Mouse (Mus musculus) right cerebral cortex, adult 2 months (tissue): ENCODE measurements around the gene Lypla2.

Experiments used
- DNase-seq, 2 experiments: peaks; one replicate each; pipeline ENCODE4 v3.0.0; 2021 to 2022; ENCODE audit warnings: low spot score in 2 of 2

The Lypla2 gene

DNA sequence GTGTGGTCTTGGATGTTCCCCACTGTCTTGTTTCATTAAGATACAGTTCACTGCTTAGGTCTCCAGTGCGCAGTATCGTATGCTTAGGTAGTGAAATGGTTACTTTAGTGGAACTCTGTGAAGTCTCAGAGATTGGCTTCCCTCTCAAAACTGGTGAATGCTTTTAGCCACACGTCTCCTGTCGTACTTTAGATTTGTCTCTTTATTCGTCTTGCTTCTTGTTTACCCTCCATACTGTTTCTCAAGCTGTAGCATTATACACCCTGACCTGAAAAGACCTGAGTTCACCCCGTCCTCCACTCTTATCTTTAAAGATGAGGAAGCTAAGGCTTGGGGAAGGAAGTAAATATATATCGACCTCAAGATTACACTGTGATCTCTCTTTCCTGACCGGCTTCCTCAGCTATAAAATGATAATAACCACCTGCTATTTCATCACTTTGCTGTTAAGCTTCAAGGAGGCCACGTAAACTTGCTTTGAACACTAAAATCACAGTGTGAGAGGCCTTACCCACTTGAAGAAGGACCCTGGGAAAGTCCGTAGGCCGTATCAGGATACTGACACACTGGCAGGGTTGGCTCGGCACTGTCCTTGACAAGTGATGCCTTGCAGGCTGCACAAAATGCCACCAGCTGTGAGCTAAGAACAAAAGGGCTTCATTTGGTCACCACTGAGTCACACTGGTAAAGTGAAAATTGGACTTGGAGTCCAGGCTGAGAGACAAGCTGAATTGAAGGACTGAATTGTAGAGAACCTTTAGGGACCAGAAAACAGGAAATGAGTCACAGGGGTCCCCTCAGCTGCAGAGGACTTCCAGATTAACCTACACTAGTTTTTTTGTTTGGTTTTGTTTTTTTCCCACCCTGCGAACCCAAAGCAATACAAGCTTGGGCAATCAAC is 735 bp upstream of the Lypla2 start:
- DNase-seq: no peak

DNA sequence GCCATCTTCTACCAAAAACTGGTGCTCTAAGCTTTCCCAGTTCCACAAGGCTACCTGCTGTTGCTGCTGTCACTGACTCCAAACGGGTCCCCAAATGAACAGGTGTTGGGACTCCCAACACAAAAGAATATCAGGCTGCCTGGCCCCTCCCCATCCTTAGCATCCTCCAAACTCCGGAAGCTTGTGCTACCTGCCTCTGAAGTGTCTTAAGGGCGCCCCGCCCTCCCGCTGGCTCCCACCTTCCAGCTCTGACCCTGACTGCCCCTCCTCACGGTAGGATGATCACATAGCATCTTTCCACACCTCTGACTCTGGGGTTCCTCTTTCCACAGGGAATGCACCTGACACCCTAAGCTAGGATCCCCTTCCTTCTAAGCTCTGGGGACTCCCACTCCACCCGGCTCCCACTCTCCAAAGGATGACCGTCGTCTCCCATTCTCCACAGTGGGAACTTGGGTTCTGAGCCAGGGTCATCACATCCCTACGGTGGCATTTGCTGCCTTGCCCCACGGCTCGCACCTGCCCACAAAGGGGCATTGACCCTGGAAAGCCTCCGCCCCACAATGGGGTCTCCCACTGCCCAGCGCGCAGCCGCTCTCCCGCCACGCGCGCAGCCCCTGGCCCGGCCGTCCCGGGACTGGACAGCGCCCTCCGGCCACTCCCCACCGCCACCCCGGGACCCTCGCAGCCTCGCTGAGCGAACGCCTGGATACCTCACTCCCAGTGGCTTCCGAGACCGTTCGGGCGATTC is 446 bp downstream of the Lypla2 start:
- no peak for DNase-seq

DNA sequence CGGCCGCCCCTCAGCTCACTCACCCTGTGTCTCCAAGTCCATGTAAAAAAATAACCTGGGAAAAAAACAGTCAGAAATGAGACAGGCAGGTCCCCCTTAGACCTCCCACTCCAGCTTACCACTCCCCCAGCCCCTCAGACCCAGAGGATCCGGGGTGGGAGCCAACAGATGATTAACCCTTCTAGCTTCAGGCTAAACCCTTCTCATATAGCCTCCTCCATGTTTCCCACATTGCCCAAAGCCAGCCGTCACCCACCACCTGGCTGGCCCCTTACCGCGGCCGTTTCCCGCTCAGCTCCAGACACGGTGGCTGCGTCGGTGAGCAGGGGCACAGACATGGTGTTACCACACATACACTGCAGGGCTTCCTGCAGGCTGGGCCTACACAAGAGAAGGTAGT is 1.8 kb downstream of the Lypla2 start:
- DNase-seq: no peak

DNA sequence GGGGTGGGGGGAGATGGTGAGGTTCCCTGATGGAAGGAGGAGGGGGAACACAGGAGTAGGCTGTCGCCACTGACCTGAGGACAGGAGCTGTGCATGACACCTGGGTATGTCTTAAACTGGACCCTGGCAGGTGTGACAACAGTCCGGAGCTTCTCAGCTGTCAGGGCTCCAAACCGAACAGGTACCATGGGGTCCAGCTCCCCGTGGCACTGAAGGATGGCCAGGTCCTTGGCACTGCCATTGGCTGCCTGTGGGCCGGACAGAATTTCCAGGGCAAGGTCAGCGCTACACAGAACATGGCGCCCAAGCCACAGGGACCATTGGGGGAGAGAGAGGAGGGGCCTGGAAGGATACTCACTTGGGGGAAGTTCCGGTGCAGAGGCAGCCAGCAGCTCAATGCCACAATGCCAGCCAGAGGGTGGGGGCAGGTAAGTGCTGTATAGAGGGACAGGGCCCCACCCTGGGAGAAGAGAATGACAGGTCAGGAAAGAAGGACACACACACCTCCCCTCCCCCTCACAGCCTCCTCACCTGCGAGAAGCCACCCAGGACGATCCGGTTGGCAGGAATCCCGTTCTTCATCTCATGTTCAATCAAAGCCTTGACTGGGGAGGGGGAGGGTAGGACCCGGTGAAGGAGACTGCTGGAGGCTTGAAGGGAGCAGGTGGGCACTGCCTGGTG is 3.2 kb downstream of the Lypla2 start:
- no peak for DNase-seq

DNA sequence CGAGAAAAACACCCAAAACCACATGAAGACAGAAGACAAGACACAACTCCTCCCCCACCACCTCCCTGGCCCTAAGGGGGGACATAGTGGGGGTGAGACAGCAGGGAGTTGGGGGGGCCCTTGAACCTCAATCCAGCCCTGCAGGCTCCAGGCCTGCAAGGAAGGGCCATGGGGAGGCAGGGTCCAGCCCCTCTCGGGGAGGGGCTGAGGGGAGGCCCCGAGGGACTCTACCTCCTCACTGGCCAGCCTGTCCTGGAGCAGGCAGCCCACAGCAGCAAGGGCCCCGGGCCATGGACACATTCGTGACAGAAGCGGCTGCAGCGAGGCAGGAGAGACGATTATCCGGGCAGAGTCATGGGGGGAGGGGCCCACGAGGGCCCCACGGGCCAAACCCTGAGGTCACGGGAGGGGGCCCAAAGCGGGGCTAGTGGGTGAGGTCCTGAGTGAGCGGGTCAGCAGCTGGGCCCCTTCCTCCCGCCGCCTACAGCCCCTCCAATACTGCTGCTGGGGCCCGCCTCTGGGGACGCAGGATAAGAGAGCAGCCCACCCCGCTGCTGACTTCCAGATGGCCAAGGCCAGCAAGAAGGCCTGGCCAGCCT is 4.1 kb downstream of the Lypla2 start:
- DNase-seq: no peak

DNA sequence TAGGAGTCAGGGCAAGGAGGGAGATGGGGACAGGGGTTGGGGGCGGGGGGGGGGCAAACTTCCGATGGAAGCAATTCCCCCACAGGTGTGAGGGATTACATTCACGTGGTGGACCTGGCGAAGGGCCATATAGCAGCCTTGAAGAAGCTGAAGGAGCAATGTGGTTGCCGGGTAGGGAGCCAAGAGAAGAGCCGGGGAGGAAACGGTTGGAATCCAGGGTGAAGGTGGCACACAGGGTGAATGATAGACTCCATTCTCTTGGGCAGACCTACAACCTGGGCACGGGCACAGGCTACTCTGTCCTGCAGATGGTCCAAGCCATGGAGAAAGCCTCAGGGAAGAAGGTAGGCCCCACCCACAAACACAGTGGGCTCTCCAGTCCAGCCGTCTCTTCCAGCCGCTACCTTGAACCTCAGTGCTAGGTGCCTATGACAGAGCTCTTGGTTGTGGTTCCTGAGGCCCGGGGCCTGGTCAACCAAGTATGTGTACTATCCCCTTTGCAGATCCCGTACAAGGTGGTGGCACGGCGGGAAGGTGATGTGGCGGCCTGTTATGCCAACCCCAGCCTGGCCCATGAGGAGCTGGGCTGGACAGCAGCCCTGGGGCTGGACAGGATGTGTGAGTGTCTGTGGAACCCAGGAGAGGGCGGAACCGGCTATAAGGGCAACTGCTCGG is 5.2 kb downstream of the Lypla2 start:
- no peak for DNase-seq

DNA sequence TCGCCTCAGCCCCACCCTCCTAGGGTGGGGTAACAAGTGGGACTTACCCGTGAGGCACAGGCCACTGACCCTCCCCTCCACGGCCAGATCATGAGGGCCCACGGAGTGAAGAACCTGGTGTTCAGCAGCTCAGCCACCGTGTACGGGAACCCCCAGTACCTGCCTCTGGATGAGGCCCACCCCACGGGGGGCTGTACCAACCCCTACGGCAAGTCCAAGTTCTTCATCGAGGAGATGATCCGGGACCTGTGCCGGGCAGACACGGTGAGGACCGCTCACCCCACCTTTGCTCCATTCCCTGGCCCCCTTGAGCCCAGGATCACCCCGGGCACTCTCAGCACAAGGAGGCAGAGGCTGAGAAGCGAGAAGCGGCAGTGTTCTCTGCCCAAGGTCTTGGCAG is 6.1 kb downstream of the Lypla2 start:
- DNase-seq: no peak

DNA sequence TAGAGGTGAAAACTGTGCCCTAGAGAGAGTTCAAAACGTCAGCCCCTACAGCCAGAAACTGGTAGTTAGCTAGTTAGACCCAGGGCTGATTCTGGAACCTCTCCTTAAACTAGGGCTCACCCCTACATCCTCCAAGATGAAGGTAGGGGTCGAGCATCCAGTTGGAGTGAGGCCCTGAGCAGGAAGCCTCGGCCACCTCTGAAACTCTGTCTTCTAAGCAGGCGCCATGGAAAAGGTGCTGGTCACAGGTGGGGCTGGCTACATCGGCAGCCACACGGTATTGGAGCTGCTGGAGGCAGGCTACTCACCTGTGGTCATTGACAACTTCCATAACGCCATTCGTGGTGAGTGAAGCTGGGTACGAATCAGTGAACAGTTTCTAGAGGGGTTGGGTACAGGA is 7.3 kb downstream of the Lypla2 start:
- no peak for DNase-seq

DNA sequence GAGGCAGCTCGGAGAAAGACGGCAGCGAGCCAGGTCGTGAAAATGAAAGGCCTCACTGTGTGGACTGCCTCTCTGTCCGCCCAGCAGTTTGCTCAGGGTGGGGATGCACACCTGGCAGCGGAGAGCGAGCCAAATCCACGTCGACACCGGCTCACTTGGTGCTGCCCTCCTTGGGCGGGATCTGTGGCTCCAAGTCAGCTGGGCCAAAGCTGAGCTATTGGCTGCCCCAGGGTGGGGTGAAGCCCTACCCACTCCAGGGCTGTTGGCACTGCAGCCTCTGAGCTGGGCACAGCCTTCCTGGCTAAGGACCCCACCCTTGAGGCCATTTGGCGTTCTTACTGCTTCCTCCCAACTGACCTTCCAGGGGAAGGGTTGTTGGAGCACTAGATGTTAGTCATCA is 8.0 kb downstream of the Lypla2 start:
- DNase-seq: peak in 1 of 2 experiments; percentile 52

DNA sequence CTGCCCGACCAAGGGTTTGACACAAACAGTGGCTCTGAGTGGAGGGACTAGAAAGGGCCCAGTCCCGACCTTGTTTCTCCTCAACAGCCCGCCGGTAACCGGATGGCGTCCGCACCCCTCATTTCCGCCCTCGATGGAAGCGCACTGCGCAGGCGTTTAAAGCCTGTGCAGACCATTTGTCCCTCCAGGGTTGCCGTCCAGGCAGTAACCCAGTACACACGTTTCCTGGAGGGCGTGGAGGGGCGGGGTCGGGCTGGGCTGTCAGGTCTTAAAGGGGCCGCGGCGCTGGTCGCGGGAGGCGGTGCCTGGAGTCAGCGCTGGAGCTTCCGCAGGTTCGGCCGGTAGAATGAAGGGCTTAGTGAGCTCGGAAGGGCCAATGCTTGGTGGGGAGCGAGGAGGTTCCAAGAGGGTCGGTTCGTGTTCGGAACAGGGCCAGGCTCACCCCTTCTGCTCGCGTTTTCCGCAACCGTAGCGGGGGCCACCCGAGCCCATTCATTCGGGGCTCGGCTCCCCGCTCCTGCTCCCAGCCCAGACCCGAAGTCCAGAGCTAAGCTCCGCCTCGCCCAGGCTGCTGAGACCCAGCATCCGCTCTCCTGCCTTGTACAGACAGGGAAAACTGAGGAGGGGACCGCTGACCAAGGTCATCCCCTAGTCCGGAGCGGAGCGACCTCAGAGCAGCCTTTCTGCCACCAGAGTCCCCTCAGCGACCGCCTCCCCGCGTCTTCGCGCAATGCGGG is 8.8 kb downstream of the Lypla2 start, which contains the start of gene Gale:
TSS of gene Gale (plus strand) at position 271 of the 737 bp plus-strand sequence.
- peak; percentile 95 for DNase-seq

DNA sequence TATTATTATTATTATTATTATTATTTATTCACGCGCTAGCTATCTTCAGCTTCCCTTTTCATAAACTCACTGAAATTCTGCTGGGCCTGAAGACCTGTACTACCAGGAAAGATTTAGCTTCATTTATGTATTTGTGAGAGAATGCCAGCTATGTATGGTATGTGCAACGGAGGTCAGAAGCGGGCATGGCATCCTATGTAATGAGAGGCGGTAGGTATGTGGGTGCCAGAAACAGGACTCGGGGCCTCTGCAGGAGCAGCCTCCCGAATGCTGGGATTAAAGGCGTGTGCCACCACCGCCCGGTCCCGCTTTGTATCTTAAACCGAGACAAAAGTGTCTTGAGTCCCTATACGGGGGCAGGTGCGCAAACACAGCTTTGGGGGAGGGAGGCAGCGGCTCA is 9.5 kb downstream of the Lypla2 start:
- DNase-seq: no peak

DNA sequence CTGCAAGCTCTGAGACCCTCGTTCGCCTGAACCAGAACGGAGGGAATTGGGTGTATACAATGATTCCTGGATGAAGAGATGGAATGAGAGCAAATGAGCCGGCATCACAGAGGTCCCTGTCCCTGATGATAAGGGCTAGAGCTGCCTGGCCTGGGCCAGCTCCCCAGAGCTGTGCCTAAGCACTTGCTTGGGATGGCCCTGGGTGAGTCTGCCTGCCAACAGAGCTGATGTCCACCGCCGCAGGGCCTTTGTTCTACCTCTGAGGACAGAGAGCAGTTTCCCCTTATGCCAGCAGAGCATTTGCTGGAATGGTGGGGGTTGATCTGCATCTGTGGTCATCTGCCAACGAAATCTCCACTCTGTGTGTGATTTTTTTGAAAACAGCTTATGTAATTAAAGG is 10.2 kb downstream of the Lypla2 start:
- DNase-seq: no peak

DNA sequence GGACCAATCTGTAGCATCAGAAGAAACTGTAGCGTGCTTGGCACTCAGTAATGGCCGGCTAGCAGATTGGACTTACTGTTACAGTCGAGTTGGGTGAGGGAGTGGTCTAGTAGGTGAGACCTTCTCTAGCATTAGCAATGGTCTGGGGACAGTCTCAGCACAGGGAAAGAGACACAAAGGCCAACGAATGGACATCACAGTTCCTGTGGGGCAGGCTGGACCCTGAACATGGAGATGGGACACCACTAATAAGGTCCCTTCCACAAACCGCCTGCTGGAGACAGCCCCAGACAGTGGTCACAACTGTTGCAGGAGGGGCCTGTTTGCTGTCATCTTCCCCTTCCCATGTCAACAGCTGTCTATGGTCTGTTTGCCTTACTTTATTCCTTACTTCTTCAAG is 10.7 kb downstream of the Lypla2 start:
- DNase-seq: no peak

DNA sequence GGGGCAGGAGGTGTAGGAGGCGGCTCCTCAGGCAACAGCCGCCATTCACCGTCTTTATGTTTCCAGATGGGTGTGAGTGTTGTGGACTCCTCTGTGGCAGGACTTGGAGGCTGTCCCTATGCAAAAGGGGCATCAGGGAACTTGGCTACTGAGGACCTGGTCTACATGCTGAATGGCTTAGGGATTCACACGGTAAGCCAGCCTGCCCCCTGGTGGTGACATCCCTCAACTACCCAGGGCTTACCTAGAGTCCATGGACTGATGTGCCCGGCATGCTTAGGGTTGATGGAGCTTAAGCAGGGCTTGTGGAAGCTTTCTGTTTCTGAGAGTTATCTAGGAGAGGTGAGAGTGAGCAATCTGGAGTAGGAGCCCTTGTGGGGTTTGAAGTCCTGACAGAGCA is 11.7 kb downstream of the Lypla2 start:
- peak; percentile 85 for DNase-seq

DNA sequence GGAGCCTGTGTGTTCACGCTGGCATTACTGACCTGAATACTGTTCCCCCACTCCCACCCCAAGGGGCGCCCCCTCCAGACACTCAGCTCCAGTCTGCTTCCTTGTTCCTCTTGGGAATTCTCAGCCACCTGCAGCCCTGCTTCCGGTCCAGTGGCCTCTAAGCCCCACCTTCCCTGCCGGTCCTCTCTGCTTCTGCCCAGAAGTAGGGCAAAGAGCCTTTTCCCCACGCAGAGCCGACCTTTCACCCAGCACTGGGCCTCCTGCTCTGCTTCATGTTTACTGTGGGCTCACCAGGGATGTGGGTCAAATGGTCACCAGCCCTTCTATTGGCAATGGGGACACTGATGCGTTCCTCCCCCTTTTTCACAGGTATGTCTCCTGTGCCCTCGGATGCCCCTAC is 14.1 kb downstream of the Lypla2 start:
- DNase-seq: no peak

DNA sequence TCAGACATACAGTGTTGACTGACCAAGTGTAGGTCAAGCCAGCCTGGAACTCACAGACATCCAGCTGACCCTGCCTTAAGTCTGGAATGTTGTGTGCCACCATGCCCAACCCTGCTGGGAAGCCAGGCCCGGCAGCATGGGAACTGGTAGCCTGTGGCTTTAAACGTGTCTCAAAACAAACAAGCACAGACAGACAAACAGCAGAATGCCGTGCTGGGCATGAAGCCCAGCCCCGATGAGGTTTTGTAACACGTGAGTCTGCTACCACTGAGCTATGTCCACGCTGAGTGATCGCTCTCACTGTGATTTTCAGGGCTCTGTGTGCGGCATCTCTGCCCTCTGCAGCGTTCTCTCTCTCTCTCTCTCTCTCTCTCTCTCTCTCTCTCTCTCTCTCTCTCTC is 16.5 kb downstream of the Lypla2 start:
- no peak for DNase-seq

DNA sequence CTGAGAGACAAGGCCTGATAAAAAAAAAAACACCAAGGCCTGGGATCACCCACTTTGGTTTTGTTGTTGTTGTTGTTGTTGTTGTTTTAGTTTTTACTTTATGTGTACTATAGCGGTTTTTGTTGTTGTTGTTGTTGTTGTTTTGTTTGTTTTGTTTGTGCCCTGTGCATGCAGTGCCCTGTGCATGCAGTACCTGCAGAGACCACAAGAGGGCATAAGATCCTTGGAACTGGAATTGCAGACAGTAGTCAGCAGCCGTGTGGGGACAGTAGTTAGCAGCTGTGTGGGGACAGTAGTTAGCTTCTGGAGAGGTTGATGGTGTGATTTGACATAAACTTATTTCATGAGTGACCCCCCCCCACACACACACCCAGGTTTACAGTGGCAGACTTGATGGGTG is 18.2 kb downstream of the Lypla2 start:
- peak; percentile 77 to 86 for DNase-seq

DNA sequence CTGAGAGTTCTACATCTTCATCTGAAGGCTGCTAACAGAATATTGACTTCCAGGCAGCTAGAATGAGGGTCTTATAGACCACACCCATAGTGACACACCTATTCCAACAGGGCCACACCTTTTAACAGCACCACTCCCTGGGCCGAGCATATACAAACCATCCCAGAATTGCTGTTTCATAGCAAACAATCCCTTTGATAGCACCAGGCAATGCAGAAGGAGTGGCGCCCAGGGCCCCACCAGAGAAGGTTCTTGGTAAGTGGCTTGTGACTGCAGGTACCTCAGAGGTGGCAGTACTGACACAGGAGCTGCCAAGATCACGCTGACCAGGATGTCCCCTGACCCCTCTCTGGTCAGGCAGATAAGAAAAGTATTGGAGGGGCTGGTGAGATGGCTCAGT is 19.2 kb downstream of the Lypla2 start:
- DNase-seq: no peak

DNA sequence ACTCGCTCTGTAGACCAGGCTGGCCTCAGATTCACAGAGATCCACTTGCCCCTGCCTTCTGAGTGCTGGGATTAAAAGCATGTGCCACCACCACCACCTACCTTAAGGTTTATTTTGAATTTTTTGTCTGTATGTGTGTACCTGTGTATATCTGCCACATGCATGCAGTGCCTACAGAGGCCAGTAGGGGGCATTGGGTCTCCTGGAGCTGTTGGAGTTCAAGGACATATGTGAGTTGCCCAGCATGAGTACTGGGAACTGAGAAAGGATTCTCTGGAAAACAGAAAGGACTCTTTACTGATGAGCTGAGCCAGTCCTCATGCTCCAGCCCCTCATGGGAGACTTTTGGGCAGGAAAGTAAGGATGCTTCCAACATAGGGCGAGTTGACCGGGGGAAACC is 20.9 kb downstream of the Lypla2 start:
- DNase-seq: no peak

DNA sequence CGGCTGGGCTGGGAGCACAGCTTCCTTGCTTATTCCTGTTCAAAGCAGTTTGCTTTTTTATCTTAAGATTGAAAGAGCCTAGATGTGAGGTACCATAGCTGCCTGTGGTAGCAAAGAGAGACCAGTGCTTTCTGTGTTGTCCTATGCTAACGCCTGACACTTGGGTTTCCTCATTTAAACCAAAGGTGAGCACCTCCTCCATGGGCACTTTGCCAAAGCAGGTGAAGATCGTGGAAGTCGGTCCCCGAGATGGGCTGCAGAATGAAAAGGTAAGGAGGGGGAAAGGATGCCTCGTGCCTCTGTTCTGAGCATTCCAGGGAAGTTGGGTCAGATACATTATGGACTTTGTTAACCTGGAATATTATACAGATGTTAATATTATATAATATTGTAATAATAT is 22.1 kb downstream of the Lypla2 start:
- DNase-seq: no peak

DNA sequence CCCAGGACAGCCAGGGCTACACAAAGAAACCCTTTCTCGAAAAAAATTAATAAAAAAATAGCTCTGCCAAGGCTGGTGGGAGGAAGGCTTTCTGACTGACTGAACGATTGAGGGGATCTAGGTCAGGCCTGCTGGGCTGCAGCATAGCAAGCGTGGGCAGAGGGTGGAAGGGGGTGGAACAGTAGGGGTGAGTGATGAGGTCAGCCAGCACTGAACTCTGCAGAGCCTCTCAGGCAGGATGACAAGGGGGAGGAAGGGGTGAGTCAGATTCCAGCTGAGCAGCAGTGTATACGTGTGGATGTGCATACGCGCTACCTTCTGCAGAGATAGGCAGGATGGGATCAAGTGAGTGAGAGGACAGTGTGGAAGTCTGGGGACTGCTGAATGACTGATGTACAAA is 22.5 kb downstream of the Lypla2 start:
- DNase-seq: peak in 1 of 2 experiments; percentile 40
